Mouse (Mus musculus): ENCODE data around the gene Ptprcap.

DNA sequence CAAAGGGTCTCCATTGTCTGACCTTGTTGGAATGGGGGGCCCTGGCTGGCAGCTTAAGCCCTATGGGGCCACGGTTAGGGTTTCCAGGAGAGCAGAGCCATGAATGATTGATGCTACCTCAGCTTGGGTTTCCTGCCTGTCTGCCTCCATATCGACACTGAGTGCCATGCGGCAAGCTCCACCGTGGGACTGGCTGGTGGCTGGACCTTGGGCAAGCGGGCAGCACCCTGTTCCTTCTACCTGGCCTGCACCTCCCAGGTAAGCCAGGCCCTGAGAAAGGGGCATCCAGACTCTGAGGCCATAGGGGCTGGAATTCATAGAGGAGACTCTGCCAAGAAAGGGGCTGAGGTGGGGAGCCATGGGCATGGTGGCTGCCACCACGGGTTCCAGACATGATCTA lies 13.3 kb upstream of the Ptprcap start:
- TF ChIP-seq TAL1 (IDR thresholded peaks at IDR 0.05; ENCODE audit: low read length) (no peak), GATA1 (IDR thresholded peaks at IDR 0.05; ENCODE audit: low read length) (no peak)

Data from erythroblast, embryonic 14.5 days (primary cell).